ENCODE assay signal across 9 mouse cellular contexts in the genomic region with DNA sequence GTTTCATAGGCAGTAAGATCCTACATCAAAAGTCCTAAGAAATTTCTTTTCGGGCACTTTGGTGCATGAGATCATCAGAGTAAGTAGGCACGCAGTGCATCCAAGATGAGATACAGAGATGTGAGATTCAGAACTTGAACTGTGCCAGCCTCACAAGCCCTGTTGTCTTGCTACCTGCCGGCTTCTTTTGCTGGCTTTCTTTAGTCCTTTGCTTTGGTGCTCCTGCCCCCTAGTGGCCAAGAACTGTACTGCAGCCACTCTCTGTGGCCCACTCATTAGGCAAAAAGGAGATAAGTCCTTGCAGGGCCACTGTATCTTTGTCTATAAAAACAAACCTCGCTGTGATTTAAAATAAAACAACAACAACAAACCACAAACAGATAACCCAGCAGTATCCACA.
A peak's percentile ranks its signal among the peaks of the same experiment; 100 is the strongest.
DNase-seq lines count a peak whose midpoint lies in the region; ATAC-seq lines count a peak whose summit lies in the region.
"Had no signal": no experiment of that assay in that cellular context is flagged by ENCODE, and none has a peak within 500 bp of the region (broad histone marks: within the 10 kb centered on the region; RNA-seq: fewer than 3 reads in every experiment).

No protein-coding gene starts in this region.

- no peaks in the 10 kb centered on the region for H3K27me3 ChIP-seq in forebrain, embryonic 15.5 days
- no peaks in the 10 kb centered on the region for H3K27me3 ChIP-seq in hindbrain, embryonic 11.5 days (ENCODE audit: control insufficient read depth, insufficient read depth, low read length)
- H3K27me3 ChIP-seq: limb, embryonic 15.5 days had no signal

- no peaks in the 10 kb centered on the region for H3K9me3 ChIP-seq in forebrain, embryonic 15.5 days
- no peaks in the 10 kb centered on the region for H3K9me3 ChIP-seq in hindbrain, embryonic 11.5 days (ENCODE audit: control insufficient read depth, low read length)
- H3K9me3 ChIP-seq: limb, embryonic 15.5 days had no signal

- no peak overlapping the region for H3K4me3 ChIP-seq in forebrain, embryonic 15.5 days
- H3K4me3 ChIP-seq in hindbrain, embryonic 11.5 days (ENCODE audit: low read depth, low read length): no peak overlapping the region
- H3K4me3 ChIP-seq: limb, embryonic 15.5 days had no signal

- WGBS in forebrain, embryonic 15.5 days: 13% methylated on average over 4 of the region's 4 CpGs
- 25% methylated on average over 4 of the region's 4 CpGs for WGBS in hindbrain, embryonic 11.5 days

- H3K36me3 ChIP-seq in forebrain, embryonic 15.5 days: no peaks in the 10 kb centered on the region
- H3K36me3 ChIP-seq in hindbrain, embryonic 11.5 days (ENCODE audit: control insufficient read depth, insufficient read depth, low read length): no peaks in the 10 kb centered on the region
- H3K36me3 ChIP-seq: limb, embryonic 15.5 days had no signal

- no peak overlapping the region for H3K27ac ChIP-seq in forebrain, embryonic 15.5 days (replicated peaks)
- H3K27ac ChIP-seq in hindbrain, embryonic 11.5 days (ENCODE audit: low read depth, low read length): no peak overlapping the region
- H3K27ac ChIP-seq: limb, embryonic 15.5 days had no signal

- peak; percentile 3 for DNase-seq in MEL-GATA-1-ER (ENCODE audit: extremely low read depth, low read depth)
- DNase-seq in c-Kit-positive CD71-positive TER-119-positive erythroid progenitor cells, embryonic 14.5 days (ENCODE audit: low spot score): peak; percentile 53
- DNase-seq in hindbrain, embryonic 11.5 days (ENCODE audit: low spot score): peak; percentile 90
- peak; percentile 83 for DNase-seq in layer of hippocampus, adult 9-11 months
- peak; percentile 74 to 85 for DNase-seq in lung, postnatal 4 days
- DNase-seq in right cerebral cortex, adult 18-20 months: peak; percentile 88
- DNase-seq in urinary bladder, adult 18-20 months (ENCODE audit: low spot score in 2 of 2): peak; percentile 56 to 78

- H3K9ac ChIP-seq in forebrain, embryonic 15.5 days (replicated peaks): no peak overlapping the region
- H3K9ac ChIP-seq in hindbrain, embryonic 11.5 days (ENCODE audit: low read depth, low read length): no peak overlapping the region
- H3K9ac ChIP-seq: limb, embryonic 15.5 days had no signal

- no peak overlapping the region for H3K4me2 ChIP-seq in forebrain, embryonic 15.5 days (replicated peaks)
- H3K4me2 ChIP-seq in hindbrain, embryonic 11.5 days (replicated peaks; ENCODE audit: low read depth, low read length): no peak overlapping the region
- H3K4me2 ChIP-seq: limb, embryonic 15.5 days had no signal

- peaks cover 19% of the 10 kb centered on the region for H3K4me1 ChIP-seq in forebrain, embryonic 15.5 days
- no peaks in the 10 kb centered on the region for H3K4me1 ChIP-seq in hindbrain, embryonic 11.5 days (replicated peaks; ENCODE audit: control insufficient read depth, insufficient read depth, low read length)
- H3K4me1 ChIP-seq: limb, embryonic 15.5 days had no signal

- peak; percentile 53 for ATAC-seq in forebrain, embryonic 15.5 days (replicated peaks)
- ATAC-seq in hindbrain, embryonic 11.5 days (ENCODE audit: low FRiP score): peak; percentile 61; the same call in 1 of the 2 replicates

Comparison
In these comparisons a context has a peak if more than half of its experiments do, and no peak if none do; other contexts are left out.
1. DNase-seq: peak in every context shown above with its lines; median percentile 90 in hindbrain, embryonic 11.5 days; 88 in right cerebral cortex, adult 18-20 months; 83 in layer of hippocampus, adult 9-11 months; 80 in lung, postnatal 4 days; 67 in urinary bladder, adult 18-20 months; 53 in c-Kit-positive CD71-positive TER-119-positive erythroid progenitor cells, embryonic 14.5 days; 3 in MEL-GATA-1-ER.